Mouse (Mus musculus) monocyte, adult 2 months (primary cell): ENCODE results near the gene Brd2.

Experiments used
- DNase-seq, 2 experiments: peaks; one replicate each; pipeline ENCODE4 v3.0.0; 2022; ENCODE audit warnings: low spot score in 2 of 2, low read depth in 1 of 2

Gene Brd2

DNA sequence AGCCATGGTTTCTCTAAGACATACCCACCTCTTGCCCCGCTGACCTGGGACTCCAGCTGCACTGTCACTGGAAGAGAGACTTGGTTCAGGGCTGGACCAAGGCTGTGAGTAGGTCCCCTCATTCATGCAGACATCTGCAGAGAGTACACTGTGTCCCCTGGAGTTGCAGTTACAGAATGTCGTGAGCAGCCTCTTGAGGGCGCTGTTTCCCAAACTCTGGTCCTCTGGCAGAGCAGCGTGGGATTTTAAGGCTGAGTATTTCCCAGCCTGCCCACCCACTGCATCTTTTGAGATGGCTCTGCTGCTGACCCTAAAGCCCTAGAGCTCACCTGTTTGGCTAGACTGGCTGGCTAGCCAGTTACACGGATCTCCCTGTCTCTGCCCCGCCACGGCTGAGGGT, 31.5 kb downstream of the Brd2 start:
- peak in 1 of 2 experiments; percentile 48 for DNase-seq

DNA sequence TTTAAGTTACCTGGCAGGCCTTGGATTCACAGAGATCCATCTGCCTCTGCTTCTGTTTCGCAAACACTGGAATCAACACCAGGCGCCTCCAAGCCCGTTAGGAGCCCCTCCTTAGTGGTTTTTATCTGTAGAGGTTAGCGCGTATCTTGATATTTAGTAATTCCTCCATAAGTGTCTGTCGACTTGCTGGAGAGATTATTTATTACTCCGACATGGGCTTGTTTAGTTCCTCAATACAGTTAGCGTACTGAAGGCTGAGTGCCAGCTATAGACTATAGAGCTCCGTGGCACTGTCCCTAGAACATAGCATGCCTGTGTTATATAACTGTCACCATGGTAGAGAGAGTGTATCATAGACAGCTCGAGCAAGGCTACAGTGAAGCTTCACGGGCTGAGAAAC, 34.3 kb downstream of the Brd2 start:
- no peak for DNase-seq

DNA sequence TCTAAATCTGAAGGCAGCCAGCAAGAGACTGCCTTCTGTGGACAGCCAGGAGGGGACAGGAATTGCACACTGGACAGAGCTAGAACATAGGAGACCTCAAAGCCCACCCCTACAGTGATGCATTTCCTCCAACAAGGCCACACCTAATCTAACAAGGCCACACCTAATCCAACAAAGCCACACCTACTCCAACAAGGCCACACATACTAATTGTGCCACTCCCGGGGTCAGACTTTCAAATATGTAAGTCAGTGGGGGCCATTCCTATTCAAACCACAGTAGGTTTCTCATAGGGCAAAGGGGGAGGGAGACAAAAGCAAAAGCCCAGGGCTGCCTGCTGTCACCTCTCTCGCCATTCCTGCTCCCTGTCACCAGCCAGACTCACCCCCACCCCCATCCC, 35.0 kb downstream of the Brd2 start:
- no peak for DNase-seq

DNA sequence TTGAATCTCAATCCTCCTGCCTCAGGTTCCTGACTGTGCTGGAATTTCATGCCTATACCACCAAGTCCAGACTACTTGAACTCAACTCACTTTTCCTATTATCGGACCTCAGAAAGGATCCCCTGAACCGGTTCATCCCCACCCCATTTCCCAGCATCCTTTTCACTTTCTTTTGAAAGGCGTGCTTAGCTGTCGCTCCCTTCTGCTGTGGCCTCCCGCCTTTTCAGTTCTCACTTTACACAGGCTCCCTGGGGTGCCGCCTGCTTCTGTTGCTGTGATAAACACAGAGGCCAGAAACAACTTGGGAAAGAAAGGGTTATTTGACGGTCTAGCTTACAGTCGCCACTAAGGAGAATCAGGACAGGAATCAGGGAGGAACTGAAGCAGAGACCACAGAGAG, 39.3 kb downstream of the Brd2 start:
- no peak for DNase-seq

DNA sequence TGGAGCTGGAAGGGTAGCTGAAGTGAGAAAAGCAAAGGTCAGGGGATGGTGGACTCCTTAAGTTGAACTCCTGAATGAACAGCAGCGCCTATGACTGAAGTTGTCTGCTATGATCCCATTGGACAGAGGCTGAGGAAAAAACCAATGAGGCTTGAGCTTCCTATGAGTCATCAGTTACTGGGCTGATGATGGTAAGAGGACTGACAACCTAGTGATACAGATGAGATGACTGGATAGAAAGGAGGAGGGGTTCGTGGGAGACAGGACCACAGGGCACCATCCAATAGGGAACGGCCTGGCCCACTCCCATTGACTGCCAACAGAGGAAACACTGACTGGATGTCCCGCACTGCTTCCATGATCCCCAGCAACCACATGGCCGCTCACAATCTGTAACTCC, 42.8 kb downstream of the Brd2 start:
- no peak for DNase-seq

DNA sequence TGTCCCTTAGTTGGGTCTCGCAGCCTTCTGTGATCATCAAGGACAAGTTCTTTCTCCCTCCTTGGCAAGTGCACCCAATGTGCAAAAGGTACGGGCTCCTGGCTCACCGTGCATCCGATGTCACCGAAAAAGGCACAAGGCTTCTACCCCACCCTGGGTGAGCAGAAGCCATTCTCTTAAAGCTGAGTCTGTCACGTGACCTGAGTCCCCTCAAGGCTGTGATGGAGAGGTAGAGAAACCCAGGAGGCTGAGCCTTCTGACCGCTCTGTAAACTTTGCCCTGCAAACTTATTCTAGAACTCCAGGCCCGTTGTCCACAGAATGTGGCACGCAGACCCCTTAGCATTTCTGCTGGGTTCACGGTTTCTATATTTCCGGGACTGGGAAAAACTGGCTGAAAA, 43.4 kb downstream of the Brd2 start:
- no peak for DNase-seq

DNA sequence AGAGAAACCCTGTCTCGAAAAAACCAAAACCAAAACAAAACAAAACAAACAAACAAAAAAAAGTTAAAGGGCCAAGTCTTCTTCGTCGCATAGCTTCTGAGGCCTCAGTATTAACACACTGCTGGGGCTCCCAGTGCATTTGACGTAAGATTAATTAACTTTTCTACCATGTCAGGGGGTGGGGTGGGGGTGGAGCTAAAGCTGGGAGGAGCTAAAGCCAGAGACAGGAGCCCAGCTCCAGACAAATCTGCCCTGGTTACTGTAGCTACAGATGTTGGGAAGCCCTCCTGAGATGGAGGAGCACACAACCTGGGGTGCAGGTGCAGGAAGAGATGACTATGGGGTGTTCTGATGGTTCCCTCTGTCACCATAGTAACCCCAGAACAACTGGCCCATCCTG, 44.3 kb downstream of the Brd2 start:
- DNase-seq = no peak

DNA sequence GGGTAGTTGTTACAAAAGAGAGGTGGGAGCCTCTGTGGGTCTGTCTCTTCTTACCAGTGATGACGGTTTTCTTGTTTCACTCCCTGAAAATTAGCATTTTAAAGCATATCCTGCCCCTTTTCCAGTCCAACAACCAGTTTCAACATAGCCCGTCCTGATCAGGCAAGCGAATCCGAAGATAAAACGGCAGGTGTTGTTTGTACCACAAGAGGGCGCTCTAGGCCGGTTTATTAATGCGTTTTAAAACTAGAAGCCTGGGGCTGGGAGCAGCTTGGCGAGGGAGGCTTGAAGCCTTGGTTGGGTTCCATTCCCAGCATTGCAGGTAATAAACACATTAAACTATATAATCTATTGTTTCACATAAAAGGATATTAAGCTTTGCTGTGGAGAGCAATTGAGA, 44.9 kb downstream of the Brd2 start:
- DNase-seq = peak in 1 of 2 experiments; percentile 52

DNA sequence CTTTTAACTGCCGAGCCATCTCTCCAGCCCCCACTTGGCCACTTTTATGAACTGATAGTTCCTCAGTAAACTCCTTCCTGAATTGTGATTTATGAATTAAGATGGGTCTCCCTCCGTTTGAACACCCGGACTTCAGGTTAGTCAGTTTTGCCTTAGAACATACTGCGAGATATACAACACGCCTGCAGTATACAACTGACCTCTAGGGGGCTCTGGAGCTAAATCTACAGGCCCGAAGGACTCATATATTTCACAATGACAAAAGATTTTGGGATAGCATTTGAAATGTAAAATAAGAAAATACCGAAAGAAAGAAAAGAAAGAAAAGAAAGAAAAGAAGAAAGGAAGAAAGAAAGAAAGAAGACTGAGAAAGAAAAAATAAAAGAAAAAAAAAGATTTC, 47.2 kb downstream of the Brd2 start:
- peak; percentile 29 to 56 for DNase-seq

DNA sequence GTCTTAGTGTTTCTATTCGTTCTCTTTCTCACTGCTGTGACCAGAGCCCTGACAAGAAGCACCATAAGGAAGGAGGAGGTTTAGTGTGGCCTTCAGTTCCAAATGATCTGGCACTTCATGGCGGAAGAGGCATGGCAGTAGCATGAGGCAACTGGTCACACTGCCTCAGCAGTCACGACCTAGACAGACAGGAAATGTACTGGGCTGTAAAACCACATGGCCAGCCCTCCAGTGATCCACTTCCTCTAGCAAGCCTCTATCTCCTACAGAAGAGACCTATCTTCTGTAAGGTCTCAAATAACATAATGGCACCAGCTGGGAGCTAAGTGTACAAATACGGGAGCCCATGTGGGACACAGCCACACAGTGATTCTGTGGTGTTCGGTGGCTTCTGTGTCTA, 50.3 kb downstream of the Brd2 start:
- DNase-seq = peak in 1 of 2 experiments; percentile 27

DNA sequence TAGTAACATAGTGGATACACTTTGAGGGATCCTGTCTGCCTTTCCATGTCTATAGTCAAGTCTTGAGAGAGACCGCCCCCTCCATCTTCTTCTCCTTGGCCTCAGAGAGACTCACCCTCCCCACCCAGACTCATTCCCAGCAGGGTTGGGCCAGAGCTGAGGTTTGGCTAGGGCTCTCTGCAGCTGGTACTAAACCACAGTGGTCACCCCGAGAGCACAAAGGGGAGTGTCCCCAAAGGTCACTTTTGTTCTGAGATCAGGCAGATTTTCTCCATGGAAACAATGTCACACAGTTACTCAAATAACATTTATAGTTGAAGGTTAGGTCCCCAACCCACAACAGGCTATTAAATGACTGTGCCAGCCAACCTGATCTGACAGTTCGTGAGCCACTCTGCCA, 53.6 kb downstream of the Brd2 start:
- DNase-seq = no peak
